Mouse (Mus musculus): ENCODE data around the gene Ppp1r21.

Ppp1r21 gene

GRCm38 (mm10) chr17:88529519-88530235 lies at the start of gene Ppp1r21:
TSS of gene Ppp1r21 (plus strand) at chr17:88530118.
- DNase-seq (ENCODE audit: low spot score) = peak; percentile 94

- DNase-seq (ENCODE audit: low spot score) = no peak
These were observed 49.5 kb upstream of the Ppp1r21 start for GRCm38 (mm10) chr17:88480369-88480768.

GRCm38 (mm10) chr17:88481062-88481461 lies 48.9 kb upstream of the Ppp1r21 start:
- no peak for DNase-seq (ENCODE audit: low spot score)

GRCm38 (mm10) chr17:88481587-88481986 lies 48.3 kb upstream of the Ppp1r21 start:
- no peak for DNase-seq (ENCODE audit: low spot score)

- DNase-seq (ENCODE audit: low spot score) = no peak
These were observed 45.4 kb upstream of the Ppp1r21 start for GRCm38 (mm10) chr17:88484539-88484938.

- DNase-seq (ENCODE audit: low spot score) = no peak
These were observed 45.0 kb upstream of the Ppp1r21 start for GRCm38 (mm10) chr17:88484951-88485350.

- no peak for DNase-seq (ENCODE audit: low spot score)
These were observed 39.4 kb upstream of the Ppp1r21 start for GRCm38 (mm10) chr17:88490546-88490945.

- no peak for DNase-seq (ENCODE audit: low spot score)
These were observed 38.4 kb upstream of the Ppp1r21 start for GRCm38 (mm10) chr17:88491366-88492106.

- DNase-seq (ENCODE audit: low spot score) = no peak
These were observed 37.8 kb upstream of the Ppp1r21 start for GRCm38 (mm10) chr17:88492107-88492460.

- no peak for DNase-seq (ENCODE audit: low spot score)
These were observed 36.4 kb upstream of the Ppp1r21 start for GRCm38 (mm10) chr17:88493551-88493950.

GRCm38 (mm10) chr17:88494121-88494771 lies 35.7 kb upstream of the Ppp1r21 start:
- DNase-seq (ENCODE audit: low spot score) = no peak

- DNase-seq (ENCODE audit: low spot score) = no peak
These were observed 35.2 kb upstream of the Ppp1r21 start for GRCm38 (mm10) chr17:88494772-88495132.

- no peak for DNase-seq (ENCODE audit: low spot score)
These were observed 31.7 kb upstream of the Ppp1r21 start for GRCm38 (mm10) chr17:88498090-88498682.

- DNase-seq (ENCODE audit: low spot score) = no peak
These were observed 25.9 kb upstream of the Ppp1r21 start for GRCm38 (mm10) chr17:88504056-88504455.

GRCm38 (mm10) chr17:88505275-88505723 lies 24.6 kb upstream of the Ppp1r21 start:
- no peak for DNase-seq (ENCODE audit: low spot score)

GRCm38 (mm10) chr17:88505941-88506340 lies 24.0 kb upstream of the Ppp1r21 start:
- DNase-seq (ENCODE audit: low spot score) = no peak

- DNase-seq (ENCODE audit: low spot score) = no peak
These were observed 22.5 kb upstream of the Ppp1r21 start for GRCm38 (mm10) chr17:88507376-88507775.

- peak; percentile 79 for DNase-seq (ENCODE audit: low spot score)
These were observed 20.9 kb upstream of the Ppp1r21 start for GRCm38 (mm10) chr17:88508846-88509508.

- no peak for DNase-seq (ENCODE audit: low spot score)
These were observed 19.9 kb upstream of the Ppp1r21 start for GRCm38 (mm10) chr17:88509999-88510398.

- DNase-seq (ENCODE audit: low spot score) = peak; percentile 85
These were observed 18.8 kb upstream of the Ppp1r21 start for GRCm38 (mm10) chr17:88511095-88511551.

- DNase-seq (ENCODE audit: low spot score) = peak; percentile 96
These were observed 13.4 kb upstream of the Ppp1r21 start for GRCm38 (mm10) chr17:88516477-88516876.

GRCm38 (mm10) chr17:88527781-88528180 lies 2.1 kb upstream of the Ppp1r21 start:
- peak; percentile 83 for DNase-seq (ENCODE audit: low spot score)
